Mouse (Mus musculus) erythroblast, embryonic 14.5 days (primary cell): ENCODE measurements around the gene Rab3b.

Experiments
- GATA1 ChIP-seq: IDR thresholded peaks from 2 replicates; pipeline ENCODE4 v1.6.1; 2012; ENCODE audit warnings: low read length, inconsistent platforms, mixed read lengths
- TAL1 ChIP-seq: IDR thresholded peaks from 3 replicates; pipeline ENCODE4 v1.6.1; 2012; ENCODE audit warnings: low read length, inconsistent platforms, mixed read lengths

GRCm38 (mm10) chr4:108909872-108910425, 31.1 kb downstream of the Rab3b start:
- TF ChIP-seq GATA1, result no peak
- no peak for TF ChIP-seq TAL1
